Mouse (Mus musculus) adrenal gland, postnatal 36 days (tissue): ENCODE data around the gene Pbrm1. TPM values are rescaled to one million over a fixed set of nuclear protein-coding genes. Genes with fewer than 3 reads are reported as not detected.

Experiments used
- DNase-seq, 2 experiments: peaks; one replicate each; pipeline ENCODE4 v3.0.0; 2021; ENCODE audit warnings: mixed read lengths in 1 of 2
- total RNA-seq, 2 experiments: library from RNA; stranded (reverse); gene quantifications; 2 replicates each; pipeline ENCODE4 v1.2.3; 2021

Pbrm1 gene
- total RNA-seq, 2 experiments from 2014 or later, result 56.9 to 57.6 TPM

DNA sequence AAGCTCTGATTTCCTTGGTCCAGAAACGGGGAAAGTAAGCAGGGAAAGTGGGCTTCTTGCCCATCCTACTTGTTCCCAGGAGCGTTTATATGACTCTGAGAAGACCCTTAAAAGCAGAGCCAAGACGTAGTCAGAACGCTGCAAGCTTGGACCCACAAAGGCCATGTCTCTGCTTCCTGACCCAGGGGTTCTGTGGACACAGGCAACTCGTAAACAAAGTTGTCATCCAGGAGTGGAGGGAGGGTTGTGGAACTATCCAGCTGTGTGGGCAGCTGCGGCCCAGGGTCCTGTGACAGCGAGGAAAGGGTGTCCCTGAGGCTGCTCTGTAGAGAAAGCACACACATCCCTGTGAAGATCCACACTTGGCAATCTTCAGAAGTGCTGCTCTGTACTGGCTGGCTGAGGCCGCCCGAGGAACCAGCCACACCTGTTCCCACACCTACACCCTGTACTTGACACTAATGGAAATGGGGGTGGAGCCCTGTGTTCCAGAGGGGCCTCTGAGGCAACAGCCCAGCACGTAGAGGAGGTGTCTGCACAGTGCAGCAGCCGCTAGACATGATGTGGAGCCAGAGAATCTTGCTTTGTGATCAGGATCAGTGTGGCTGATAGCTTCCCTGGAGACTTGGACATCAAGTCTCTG lies 114.2 kb downstream of the Pbrm1 start:
- DNase-seq, result no peak

- DNase-seq, result no peak
Measured at GRCm38 (mm10) chr14:31134015-31135000, 115.4 kb downstream of the Pbrm1 start.

DNA sequence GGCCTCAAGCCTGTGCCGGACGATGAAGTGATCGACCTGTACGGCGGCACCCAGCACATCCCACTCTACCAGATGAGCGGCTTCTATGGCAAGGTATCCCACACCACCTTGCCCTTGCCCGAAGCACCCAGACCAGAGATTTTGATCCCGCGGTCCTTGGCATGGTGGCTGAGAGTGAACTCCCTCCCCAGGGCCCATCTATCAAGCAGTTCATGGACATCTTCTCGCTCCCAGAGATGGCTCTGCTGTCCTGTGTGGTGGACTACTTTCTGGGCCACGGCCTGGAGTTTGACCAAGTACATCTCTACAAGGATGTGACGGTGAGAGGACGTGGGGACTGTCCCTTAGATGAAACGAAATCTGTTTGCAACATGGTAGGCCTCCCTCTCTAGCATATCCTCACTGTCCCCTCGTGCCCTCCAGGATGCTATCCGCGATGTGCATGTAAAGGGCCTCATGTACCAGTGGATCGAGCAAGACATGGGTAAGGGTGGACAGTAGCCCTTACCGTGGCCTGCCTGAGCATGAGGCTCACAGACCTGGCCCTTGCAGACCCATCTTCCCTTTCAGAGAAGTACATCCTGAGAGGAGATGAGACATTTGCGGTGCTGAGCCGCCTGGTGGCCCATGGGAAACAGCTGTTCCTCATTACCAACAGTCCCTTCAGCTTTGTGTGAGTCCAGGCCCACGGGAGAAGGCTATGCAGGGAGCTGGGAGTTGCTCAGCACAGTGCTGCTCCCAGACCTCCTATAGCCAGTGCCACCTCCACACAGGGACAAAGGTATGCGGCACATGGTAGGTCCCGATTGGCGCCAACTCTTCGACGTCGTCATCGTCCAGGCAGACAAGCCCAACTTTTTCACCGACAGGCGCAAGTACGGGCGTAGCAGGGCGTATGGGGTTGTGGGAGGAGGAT lies 116.8 kb downstream of the Pbrm1 start:
- DNase-seq, result no peak

GRCm38 (mm10) chr14:31136411-31137280 lies 117.7 kb downstream of the Pbrm1 start:
- DNase-seq, result no peak

DNA sequence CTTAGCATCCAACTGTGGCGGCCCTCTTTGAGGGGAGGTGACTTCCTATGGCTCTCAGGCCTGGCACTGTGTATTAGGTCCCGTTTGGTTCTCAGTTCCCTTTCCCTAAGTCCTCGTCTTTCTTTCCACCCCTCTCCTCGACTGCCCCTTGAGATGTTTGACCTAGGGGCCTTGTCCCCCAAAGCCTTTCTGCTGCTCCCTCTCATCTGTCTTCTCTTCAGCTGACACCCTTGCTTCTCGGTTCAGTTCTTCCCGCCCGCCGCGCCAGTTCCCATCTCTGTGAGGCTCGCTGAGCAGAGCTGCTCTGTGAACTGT lies 118.3 kb downstream of the Pbrm1 start:
- no peak for DNase-seq

DNA sequence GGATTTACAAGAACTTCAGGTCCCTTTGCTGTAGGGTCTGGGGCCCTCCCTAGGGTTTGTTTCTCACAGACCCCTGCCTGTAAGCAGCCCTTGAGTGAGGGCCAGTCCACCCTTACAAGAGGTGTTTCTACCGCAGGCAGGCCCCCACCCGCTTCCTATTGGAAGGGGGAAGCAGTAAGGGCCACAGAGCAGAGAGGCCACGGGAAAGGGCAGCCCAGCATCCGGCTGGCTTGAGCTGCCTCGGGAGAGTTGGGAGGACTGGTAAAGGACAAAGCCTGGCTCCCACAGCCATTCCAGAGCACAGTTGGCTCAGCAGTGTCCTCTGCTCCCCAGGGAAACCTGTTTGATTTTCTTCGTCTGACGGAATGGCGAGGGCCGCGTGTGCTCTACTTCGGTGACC lies 118.9 kb downstream of the Pbrm1 start:
- peak; percentile 45 to 66 for DNase-seq

DNA sequence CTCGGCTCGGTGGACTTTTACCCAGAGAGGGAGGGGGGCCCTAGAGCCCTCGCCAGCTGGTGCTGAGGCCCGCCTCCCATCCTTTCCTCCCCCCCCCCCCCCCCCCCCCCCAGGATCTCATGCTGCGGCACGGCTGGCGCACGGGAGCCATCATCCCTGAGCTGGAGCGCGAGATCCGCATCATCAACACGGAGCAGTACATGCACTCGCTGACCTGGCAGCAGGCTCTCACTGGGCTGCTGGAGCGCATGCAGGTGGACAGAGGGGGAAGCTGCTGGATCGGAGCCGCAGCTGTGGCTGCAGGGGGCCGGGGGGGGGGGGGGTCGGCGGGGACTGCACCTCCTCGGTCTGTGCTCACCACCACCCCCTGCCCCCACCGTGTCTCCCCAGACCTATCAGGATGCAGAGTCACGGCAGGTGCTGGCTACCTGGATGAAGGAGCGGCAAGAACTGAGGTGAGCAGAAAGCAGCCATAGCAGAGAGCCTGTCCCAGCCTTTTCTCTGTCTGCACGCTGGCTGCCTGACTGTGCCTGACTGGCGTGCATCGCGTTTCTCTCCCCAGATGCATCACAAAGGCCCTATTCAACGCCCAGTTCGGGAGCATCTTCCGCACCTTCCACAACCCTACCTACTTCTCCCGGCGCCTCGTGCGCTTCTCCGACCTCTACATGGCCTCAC lies 119.4 kb downstream of the Pbrm1 start:
- no peak for DNase-seq

- DNase-seq, result no peak
Measured at GRCm38 (mm10) chr14:31138897-31139429, 120.0 kb downstream of the Pbrm1 start.

GRCm38 (mm10) chr14:31139666-31140065 lies 120.7 kb downstream of the Pbrm1 start:
- no peak for DNase-seq

DNA sequence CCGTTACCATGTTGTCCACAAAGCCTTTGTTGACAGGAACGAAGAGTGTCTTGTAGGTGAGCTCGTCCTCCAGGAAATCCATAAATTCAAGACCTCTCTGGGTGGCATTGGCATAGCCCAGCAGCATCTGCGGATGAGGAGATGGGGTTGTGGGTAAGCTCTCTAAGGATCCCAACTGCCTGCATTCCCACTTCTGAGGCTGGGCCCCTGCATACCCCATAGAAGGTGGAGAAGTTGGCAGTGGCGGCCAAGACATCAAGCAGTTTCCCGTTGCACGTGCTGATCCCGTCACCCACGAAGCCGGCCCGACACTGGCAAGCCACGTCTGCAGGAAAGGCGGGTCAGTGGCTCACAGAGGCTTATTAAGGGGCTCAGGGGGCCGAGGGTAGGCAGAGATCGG lies 121.2 kb downstream of the Pbrm1 start:
- no peak for DNase-seq

DNA sequence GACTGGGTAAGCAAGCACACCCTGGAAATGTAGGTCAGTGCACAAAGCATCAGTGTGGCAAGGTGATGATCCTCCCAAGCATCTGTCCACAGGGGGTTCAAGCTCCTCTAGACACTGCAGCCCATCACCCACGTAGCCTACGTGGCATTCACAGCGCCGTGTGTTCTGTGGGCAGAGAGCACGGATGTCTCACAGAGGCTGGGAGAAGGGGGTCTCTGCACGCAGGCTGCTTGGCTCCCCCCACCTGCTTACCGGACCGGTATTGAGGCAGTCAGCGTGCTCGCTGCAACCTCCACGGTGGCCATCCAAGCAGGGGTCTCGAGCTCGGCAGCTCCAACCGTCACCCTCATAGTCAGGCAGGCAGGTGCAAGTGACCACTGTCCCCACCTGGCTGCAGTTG lies 122.1 kb downstream of the Pbrm1 start:
- no peak for DNase-seq

GRCm38 (mm10) chr14:31145694-31146093 lies 126.8 kb downstream of the Pbrm1 start:
- DNase-seq, result no peak

DNA sequence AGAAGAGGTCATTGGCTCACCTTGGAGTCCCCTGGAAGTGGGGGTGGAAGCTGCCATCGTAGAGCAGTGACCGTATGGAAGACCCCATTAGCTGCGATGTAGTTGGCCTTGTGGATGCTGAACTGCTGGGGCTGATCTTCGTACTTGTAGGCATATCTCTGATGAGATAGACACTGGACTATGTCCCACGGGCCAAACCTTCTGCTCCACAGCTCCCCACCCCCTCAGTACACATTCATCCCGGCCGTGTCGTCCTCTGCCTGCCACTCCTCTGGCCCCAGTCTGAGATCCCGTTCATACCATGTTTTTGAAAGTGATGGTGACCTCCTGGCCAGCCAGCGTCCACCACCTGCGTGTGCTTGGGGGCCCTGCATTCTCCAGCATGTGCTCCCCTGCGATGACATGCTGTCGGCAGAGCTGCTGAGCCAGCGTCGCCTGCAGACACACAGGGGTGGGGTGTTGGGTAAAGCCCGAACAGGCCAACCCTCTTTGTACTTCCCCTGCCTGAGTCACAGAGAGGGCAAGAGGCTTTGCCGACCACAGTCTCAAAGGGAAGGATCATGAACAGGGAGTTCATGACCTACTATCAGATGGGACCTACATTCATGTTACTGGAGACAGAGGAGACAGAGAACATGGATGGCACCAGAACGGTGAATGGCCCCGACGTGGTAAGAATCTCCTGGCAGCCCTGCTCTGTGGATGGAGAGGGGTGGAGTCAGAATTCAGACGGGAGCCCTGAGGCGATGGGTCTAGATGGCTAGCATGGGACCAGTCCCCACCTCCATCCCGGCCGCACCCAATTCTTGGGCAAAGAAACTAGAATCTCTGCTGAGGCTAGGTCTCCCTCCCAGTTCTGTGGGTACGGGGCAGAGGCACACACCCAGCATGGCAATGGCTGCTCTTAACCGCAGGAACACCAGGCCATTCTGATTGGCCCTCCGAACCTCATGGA lies 141.5 kb downstream of the Pbrm1 start:
- DNase-seq, result no peak

DNA sequence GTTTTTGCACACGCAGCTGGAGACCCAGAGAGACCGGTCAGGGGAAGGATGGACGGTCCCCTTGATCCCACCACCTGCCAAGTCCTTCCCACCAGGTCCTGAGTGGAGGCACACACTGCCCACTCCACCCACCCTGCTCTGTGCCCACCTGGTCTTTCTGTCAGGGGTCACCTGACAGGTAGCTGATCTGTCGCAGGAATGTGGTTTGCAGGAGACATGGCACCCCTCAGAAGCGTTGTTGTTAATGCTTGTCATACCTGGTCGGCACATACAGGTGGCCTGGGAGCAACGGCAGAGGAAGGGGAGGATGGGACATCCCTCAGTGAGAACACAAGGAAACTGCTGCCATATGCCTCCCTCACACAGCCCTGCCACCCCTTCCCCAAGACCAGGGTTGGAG lies 142.3 kb downstream of the Pbrm1 start:
- no peak for DNase-seq

DNA sequence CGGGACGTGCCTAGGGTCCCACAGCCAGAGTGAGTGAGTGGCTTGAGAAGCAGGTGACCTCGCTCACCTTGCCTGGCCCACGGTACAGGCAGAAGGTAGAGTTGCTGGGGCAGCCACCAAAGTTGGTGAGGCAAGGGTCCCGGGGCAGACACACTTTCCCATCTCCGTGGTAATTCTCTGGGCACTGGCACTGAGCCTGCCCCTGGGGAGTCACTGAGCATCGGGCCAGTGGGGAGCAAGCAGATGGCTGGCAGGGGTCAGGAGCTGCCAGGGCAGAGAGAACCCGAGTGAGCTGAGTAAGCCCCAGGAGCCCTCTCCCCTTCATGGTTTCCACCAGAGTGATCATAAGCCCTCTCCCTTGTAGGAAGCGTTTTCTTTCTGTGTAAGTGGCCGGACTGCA lies 142.7 kb downstream of the Pbrm1 start:
- no peak for DNase-seq

GRCm38 (mm10) chr14:31164067-31164466 lies 145.1 kb downstream of the Pbrm1 start:
- no peak for DNase-seq

DNA sequence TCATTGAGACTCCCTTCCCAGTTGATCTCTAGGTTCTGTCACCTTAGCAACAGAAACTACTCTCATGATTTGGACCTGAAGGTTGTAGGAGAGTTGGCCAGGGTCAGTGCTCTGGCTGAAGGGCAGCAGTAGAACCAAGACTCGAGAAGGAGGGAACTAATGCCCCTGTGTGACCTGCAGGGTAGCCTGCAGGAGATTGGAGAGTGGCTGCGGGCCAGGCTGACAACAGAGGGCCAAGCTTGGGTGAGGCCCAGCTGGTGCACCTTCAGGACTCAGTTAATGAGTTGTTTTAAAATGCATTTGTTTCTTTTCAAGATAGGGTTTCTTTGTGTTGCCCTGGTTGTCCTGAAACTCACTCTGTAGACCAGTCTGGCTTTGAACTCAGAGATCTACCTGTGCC lies 146.1 kb downstream of the Pbrm1 start:
- peak in 1 of 2 experiments; percentile 44 for DNase-seq

- DNase-seq, result no peak
Measured at GRCm38 (mm10) chr14:31165458-31165857, 146.5 kb downstream of the Pbrm1 start.

- DNase-seq, result peak; percentile 29 to 36
Measured at GRCm38 (mm10) chr14:31165991-31166630, 147.2 kb downstream of the Pbrm1 start.
